Mouse (Mus musculus) forebrain, embryonic 10.5 days (tissue): Measurements from ENCODE around the gene A530064D06Rik. TPM values are rescaled to one million over a fixed set of nuclear protein-coding genes. Genes with fewer than 3 reads are reported as not detected.
A peak's percentile ranks its signal among the peaks of the same experiment; 100 is the strongest.

Experiments used
- DNase-seq: peaks from one replicate; pipeline ENCODE4 v3.0.0-alpha.2; 2017; ENCODE audit warnings: low spot score; ENCODE audit errors: extremely low spot score
- H3K27ac ChIP-seq: fragments of 300-500 bp; sonication (generic); 2 replicates; pipeline ENCODE4 v1.5.1; 2016; ENCODE audit warnings: mild to moderate bottlenecking
- H3K27me3 ChIP-seq: fragments of 300-500 bp; sonication (generic); 2 replicates; pipeline ENCODE4 v1.6.1; 2016; ENCODE audit warnings: mild to moderate bottlenecking; ENCODE audit not compliant: poor library complexity, severe bottlenecking
- H3K36me3 ChIP-seq: fragments of 300-500 bp; sonication (generic); replicated peaks from 2 replicates; pipeline ENCODE4 v1.6.1; 2016; ENCODE audit warnings: mild to moderate bottlenecking, moderate library complexity
- H3K4me1 ChIP-seq: fragments of 300-500 bp; sonication (generic); 2 replicates; pipeline ENCODE4 v1.6.1; 2016
- H3K4me3 ChIP-seq: fragments of 300-500 bp; sonication (generic); 2 replicates; pipeline ENCODE4 v1.5.1; 2016; ENCODE audit warnings: mild to moderate bottlenecking, moderate library complexity
- H3K9me3 ChIP-seq: fragments of 300-500 bp; sonication (generic); 2 replicates; pipeline ENCODE4 v1.6.1; 2016; ENCODE audit warnings: mild to moderate bottlenecking, moderate library complexity
- WGBS: fragments of 180-500 bp; shearing (Covaris S2); methylation state at CpG from one replicate; pipeline ENCODE4 v1.1.7; 2016; 5-methylcytosine and 5-hydroxymethylcytosine counted together
- polyA plus RNA-seq: library from polyadenylated mRNA; unstranded; fragments of >200 nt; fragmentation: Nextera tagmentation; extraction: Ambion mirVana; gene quantifications from 2 replicates; pipeline ENCODE4 v1.2.1, GENCODE M21; 2016

A530064D06Rik gene
- polyA plus RNA-seq, 1 experiment from 2014 or later: not detected

DNA sequence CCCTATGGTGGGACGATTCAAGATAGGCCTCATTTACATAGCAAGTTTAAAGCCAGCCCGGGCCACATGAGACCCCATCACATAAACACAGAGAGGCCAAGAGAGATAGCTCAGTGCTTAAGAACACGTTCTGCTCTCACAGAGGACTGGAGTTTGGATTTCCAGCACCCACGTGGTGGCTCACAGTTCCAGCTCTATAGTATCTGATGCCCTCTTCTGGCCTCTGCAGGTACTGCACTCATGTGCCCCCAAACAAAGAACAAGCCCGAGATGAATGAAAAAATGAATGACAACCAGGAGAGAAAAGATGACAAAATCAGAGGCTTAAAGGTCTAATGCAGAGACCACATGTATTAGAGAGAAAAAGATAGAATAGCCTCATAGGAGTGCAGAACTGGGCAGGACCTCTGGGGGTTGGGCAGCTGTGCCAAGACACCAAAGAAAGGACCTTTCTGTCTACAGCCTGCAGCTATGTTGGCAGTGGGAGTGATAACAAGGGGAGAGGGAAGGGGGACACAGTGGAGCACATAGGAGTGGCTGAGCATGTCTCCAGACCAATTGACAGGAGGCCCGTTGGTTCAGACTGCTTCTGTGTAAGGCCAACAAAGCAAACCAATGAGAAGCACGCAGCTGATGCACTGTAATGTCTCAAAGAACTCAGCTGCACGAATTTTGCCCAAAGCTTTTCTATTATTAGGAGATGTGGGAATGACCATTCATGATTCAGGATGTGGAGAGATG is 56.4 kb downstream of the A530064D06Rik start:
- Histone ChIP-seq H3K4me1 (peaks cover 12% of the 10 kb centered on the region; the same call in 1 of the 2 replicates), H3K27me3 (no peaks in the 10 kb centered on the region), H3K36me3 (no peaks in the 10 kb centered on the region), H3K4me3 (no peak overlapping the region), H3K9me3 (peaks cover 10% of the 10 kb centered on the region), H3K27ac (peak overlapping the region; percentile 42; the same call in 1 of the 2 replicates)
- DNase-seq: peak; percentile 62
- 54% methylated on average over 8 of the region's 8 CpGs for WGBS

DNA sequence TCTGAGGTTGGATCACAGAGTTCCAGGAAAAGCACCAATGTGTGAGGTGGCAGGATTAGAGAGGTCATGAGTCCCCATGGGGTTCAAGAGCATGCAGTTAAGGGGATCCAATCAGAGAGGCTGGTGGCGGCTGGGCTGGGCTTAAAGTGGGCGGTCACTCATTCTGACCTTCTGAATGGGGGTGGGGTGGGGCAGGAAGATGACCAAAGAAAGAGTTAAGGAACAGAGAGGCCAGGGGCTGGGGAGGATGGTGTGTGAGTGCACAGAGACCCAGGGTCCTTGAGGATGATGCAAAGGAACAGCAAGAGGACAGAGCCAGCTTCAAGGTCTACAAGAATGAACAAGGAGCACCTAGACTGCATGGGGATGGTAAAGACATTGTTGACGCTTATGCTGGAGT is 58.6 kb downstream of the A530064D06Rik start:
- H3K9me3 ChIP-seq: peaks cover 5% of the 10 kb centered on the region
- no peaks in the 10 kb centered on the region for H3K27me3 ChIP-seq
- WGBS: 79% methylated on average over 3 of the region's 3 CpGs
- no peaks in the 10 kb centered on the region for H3K36me3 ChIP-seq
- H3K4me3 ChIP-seq: no peak overlapping the region
- H3K4me1 ChIP-seq: peaks cover 12% of the 10 kb centered on the region; the same call in 1 of the 2 replicates
- no peak for DNase-seq
- H3K27ac ChIP-seq: no peak overlapping the region

DNA sequence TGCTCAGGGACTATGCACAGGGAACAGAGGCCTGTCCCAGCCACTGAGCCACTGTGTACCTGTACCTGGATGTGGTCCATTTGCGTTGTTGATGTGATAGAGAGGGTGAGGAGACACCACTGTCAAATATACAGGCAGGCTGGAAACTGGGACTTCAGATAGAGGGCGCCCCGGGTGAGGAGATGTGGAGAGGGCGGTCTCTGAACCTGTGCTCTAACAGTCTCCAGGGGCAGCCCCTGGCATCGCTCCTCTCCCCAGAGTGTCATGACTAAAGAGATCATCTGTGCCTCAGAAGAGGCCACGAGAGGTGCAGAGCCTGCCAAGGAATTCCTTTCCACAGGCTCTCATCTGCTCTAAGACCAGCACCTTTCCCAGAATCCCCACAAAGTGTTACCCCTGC is 59.2 kb downstream of the A530064D06Rik start:
- 62% methylated on average over 6 of the region's 6 CpGs for WGBS
- H3K27me3 ChIP-seq: 0 out of 2 replicates have a peak, but pooled peaks cover 1% of the 10 kb centered on the region
- H3K36me3 ChIP-seq: no peaks in the 10 kb centered on the region
- H3K27ac ChIP-seq: no peak overlapping the region
- peaks cover 12% of the 10 kb centered on the region; the same call in 1 of the 2 replicates for H3K4me1 ChIP-seq
- DNase-seq: no peak
- no peak overlapping the region for H3K4me3 ChIP-seq
- 0 out of 2 replicates have a peak, but pooled peaks cover 2% of the 10 kb centered on the region for H3K9me3 ChIP-seq

DNA sequence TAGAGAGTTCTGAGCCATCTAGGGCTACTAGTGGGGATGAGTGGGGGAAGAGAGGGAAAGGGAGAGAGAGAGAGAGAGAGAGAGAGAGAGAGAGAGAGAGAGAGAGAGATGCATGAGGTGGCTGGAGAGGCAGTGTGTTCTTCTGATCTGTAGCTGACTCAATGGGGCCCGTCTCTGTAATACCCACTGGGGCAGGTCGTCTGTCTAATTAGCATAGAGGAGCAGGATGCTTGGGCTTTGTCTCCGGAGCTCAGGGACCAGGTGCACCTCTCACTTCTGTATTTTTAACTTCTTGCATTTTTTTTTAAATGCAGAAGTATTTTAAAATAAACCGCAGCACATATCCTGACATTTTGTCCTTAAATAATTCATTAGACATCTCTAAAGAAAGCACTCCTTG is 59.7 kb downstream of the A530064D06Rik start:
- DNase-seq: no peak
- H3K27ac ChIP-seq: no peak overlapping the region
- H3K36me3 ChIP-seq: no peaks in the 10 kb centered on the region
- H3K9me3 ChIP-seq: no peaks in the 10 kb centered on the region
- peaks cover 12% of the 10 kb centered on the region; the same call in 1 of the 2 replicates for H3K4me1 ChIP-seq
- H3K4me3 ChIP-seq: no peak overlapping the region
- WGBS: 61% methylated on average over 4 of the region's 4 CpGs
- 0 out of 2 replicates have a peak, but pooled peaks cover 5% of the 10 kb centered on the region for H3K27me3 ChIP-seq

DNA sequence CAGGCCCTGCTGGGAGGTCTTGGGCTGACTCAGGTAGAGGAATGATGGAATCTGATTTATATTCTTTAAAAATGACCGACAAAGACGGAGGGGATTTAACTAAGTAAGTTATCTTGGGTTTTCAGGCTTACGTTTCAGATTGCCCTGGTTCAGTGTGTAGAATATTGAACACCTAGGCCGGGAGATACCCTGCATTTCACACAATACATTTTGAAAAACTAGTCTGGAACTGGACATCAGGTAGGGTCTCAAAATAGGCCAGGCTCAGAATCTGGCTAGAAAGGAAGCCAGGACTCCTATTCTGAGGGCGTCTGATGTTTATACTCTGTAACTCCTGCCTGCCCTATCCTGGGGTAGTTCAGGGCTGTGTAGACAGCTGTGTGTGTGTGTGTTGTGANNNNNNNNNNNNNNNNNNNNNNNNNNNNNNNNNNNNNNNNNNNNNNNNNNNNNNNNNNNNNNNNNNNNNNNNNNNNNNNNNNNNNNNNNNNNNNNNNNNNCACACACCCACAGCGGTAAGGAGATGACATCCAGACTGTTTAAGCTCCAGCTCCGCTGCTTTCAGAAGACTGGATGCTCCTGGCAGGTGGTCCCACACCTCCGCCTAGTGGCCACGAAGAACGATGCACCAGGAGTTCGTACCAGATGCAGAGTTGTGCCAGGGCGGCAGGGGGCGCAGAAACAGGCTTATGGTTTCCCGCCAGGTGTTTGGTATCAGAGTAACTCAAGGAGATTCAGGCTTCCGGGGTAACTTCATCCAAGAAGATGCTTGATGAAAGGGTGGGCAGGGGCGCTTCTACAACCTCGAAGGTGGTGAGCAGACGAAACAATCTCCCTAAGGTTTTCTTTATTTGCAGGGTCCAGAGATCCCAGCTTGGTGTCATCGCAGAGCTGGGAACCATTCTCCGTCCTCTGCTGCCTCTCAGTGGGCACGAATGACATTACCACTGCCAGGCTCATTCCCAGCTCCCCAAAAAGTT is 66.3 kb downstream of the A530064D06Rik start:
- Histone ChIP-seq H3K27me3 (peaks cover 56% of the 10 kb centered on the region), H3K9me3 (no peaks in the 10 kb centered on the region), H3K4me3 (peak overlapping the region; percentile 41), H3K4me1 (peaks cover 55% of the 10 kb centered on the region), H3K27ac (peak overlapping the region; percentile 74; the same call in 1 of the 2 replicates), H3K36me3 (no peaks in the 10 kb centered on the region)
- peak; percentile 93 for DNase-seq
- WGBS: 13% methylated on average over 21 of the region's 21 CpGs

DNA sequence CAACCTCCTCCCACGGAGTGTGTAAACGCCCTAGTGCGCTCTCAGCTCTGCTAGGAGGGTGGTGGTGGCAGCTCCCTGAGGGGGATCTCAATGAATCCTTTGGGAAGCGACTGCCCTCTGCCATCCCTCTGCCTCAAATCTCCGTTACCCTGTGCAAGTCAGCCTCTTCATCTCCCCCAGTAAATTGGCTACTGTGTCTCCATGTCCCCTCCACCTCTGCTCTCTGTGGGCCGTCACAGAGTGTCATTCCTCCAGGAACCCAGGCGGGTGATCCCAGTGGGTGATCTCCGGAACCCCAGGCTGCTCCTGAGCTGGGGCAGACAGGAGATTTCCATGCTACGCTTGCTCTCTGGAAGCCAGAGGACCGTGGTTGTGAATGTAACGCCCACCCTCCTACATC is 67.8 kb downstream of the A530064D06Rik start:
- H3K27me3 ChIP-seq: peaks cover 70% of the 10 kb centered on the region
- no peaks in the 10 kb centered on the region for H3K9me3 ChIP-seq
- H3K4me1 ChIP-seq: peaks cover 67% of the 10 kb centered on the region
- no peak for DNase-seq
- H3K36me3 ChIP-seq: no peaks in the 10 kb centered on the region
- H3K4me3 ChIP-seq: no peak overlapping the region
- peak overlapping the region; percentile 77; the same call in 1 of the 2 replicates for H3K27ac ChIP-seq
- 6% methylated on average over 11 of the region's 11 CpGs for WGBS

Other genes starting within 250 kb of the A530064D06Rik start
- gene Foxp4, start 242.6 kb downstream of the A530064D06Rik start, polyA plus RNA-seq: 16.6 and 18.0 TPM in 2 replicates
- not detected in 2 replicates for gene 1700122O11Rik, start 129.0 kb downstream of the A530064D06Rik start, polyA plus RNA-seq
- not detected in 2 replicates for gene 1700067P10Rik, start 78.0 kb downstream of the A530064D06Rik start, polyA plus RNA-seq
- gene 9830107B12Rik, start 21.0 kb downstream of the A530064D06Rik start, polyA plus RNA-seq: not detected in 2 replicates
- gene Trem1, start 65.5 kb upstream of the A530064D06Rik start, polyA plus RNA-seq: not detected in 2 replicates
- not detected in 2 replicates for gene Trem3, start 80.5 kb upstream of the A530064D06Rik start, polyA plus RNA-seq
- gene Treml4, start 97.0 kb upstream of the A530064D06Rik start, polyA plus RNA-seq: 0.11 TPM in 1 of 2 replicates, not detected in the other
- 0.42 and 0.57 TPM in 2 replicates for gene Treml2, start 132.2 kb upstream of the A530064D06Rik start, polyA plus RNA-seq
- gene B430306N03Rik, start 148.9 kb upstream of the A530064D06Rik start, polyA plus RNA-seq: 0.06 TPM in 1 of 2 replicates, not detected in the other
- gene Trem2, start 179.1 kb upstream of the A530064D06Rik start, polyA plus RNA-seq: 0.87 and 1.2 TPM in 2 replicates
- gene Treml1, start 192.6 kb upstream of the A530064D06Rik start, polyA plus RNA-seq: 1.5 and 2.6 TPM in 2 replicates
- gene Nfya, start 242.6 kb upstream of the A530064D06Rik start, polyA plus RNA-seq: 18.7 and 19.0 TPM in 2 replicates
- gene Oard1, start 242.7 kb upstream of the A530064D06Rik start, polyA plus RNA-seq: 107 TPM in 2 replicates